Mouse (Mus musculus) heart, postnatal 14 days (tissue): ENCODE data around the gene Sec11a. TPM values are rescaled to one million over a fixed set of nuclear protein-coding genes. Genes with fewer than 3 reads are reported as not detected.

Experiments used
- DNase-seq, 2 experiments: peaks; one replicate each; pipeline ENCODE4 v3.0.0; 2021 to 2022
- intact Hi-C: fragments of 180-260 bp; cut with DNase I; formaldehyde crosslinking; loops from one replicate; pipeline ENCODE4 v1.15.1; 2025
- total RNA-seq, 2 experiments: library from RNA; stranded (reverse); gene quantifications; 2 replicates each; pipeline ENCODE4 v1.2.3; 2021

The Sec11a gene
- total RNA-seq, 2 experiments from 2014 or later, result 50.2 to 61.5 TPM

- DNase-seq, result no peak
- intact Hi-C loops, result loop anchor here (5.0 kb wide), 2 partner anchors 43 to 88 kb away; partner anchors contain the start of genes Sec11a and Zfp592
Measured at GRCm38 (mm10) chr7:80903625-80904422, 43.8 kb downstream of the Sec11a start.

GRCm38 (mm10) chr7:80901541-80902274, 45.9 kb downstream of the Sec11a start:
- intact Hi-C loops, result loop anchor here (5.0 kb wide), 2 partner anchors 46 to 91 kb away; partner anchors contain the start of genes Sec11a and Zfp592
- no peak for DNase-seq

GRCm38 (mm10) chr7:80900944-80901501, 46.6 kb downstream of the Sec11a start, which contains the start of gene Wdr73:
TSS of gene Wdr73 (minus strand) at chr7:80901269.
- DNase-seq, result peak; percentile 92 to 95
- intact Hi-C loops, result loop anchor here (5.0 kb wide), 2 partner anchors 46 to 91 kb away; partner anchors contain the start of genes Sec11a and Zfp592

- intact Hi-C loops, result no loop called here
- DNase-seq, result no peak
Measured at GRCm38 (mm10) chr7:80897721-80898120, 49.9 kb downstream of the Sec11a start.

- intact Hi-C loops, result no loop called here
Measured at GRCm38 (mm10) chr7:80897134-80897533, 50.4 kb downstream of the Sec11a start.

GRCm38 (mm10) chr7:80894815-80895519, 52.6 kb downstream of the Sec11a start:
- no peak for DNase-seq
- intact Hi-C loops, result no loop called here

More at GRCm38 (mm10) chr7:80897134-80897533, 50.4 kb downstream of the Sec11a start:
- DNase-seq, result no peak

- no peak for DNase-seq
- intact Hi-C loops, result no loop called here
Measured at GRCm38 (mm10) chr7:80894196-80894595, 53.4 kb downstream of the Sec11a start.

- intact Hi-C loops, result no loop called here
- no peak for DNase-seq
Measured at GRCm38 (mm10) chr7:80893753-80894129, 53.8 kb downstream of the Sec11a start.

- intact Hi-C loops, result no loop called here
- no peak for DNase-seq
Measured at GRCm38 (mm10) chr7:80893086-80893752, 54.4 kb downstream of the Sec11a start.

GRCm38 (mm10) chr7:80889841-80890241, 57.7 kb downstream of the Sec11a start:
- DNase-seq, result no peak
- intact Hi-C loops, result no loop called here

GRCm38 (mm10) chr7:80889021-80889511, 58.5 kb downstream of the Sec11a start:
- intact Hi-C loops, result no loop called here
- peak; percentile 70 to 75 for DNase-seq

GRCm38 (mm10) chr7:80888595-80888994, 59.0 kb downstream of the Sec11a start:
- DNase-seq, result no peak
- intact Hi-C loops, result no loop called here

GRCm38 (mm10) chr7:80885666-80886065, 61.9 kb downstream of the Sec11a start:
- intact Hi-C loops, result loop anchor here (2.0 kb wide), 1 partner anchor 269 kb away; no protein-coding TSS in a partner anchor
- DNase-seq, result no peak

GRCm38 (mm10) chr7:80882830-80883505, 64.6 kb downstream of the Sec11a start:
- DNase-seq, result peak in 1 of 2 experiments; percentile 48
- intact Hi-C loops, result no loop called here

GRCm38 (mm10) chr7:80875727-80876126, 71.9 kb downstream of the Sec11a start:
- DNase-seq, result no peak
- intact Hi-C loops, result no loop called here

GRCm38 (mm10) chr7:80873631-80874030, 73.9 kb downstream of the Sec11a start:
- no peak for DNase-seq
- intact Hi-C loops, result no loop called here

- DNase-seq, result no peak
- intact Hi-C loops, result no loop called here
Measured at GRCm38 (mm10) chr7:80873038-80873437, 74.5 kb downstream of the Sec11a start.

GRCm38 (mm10) chr7:80868686-80869085, 78.9 kb downstream of the Sec11a start:
- intact Hi-C loops, result no loop called here
- no peak for DNase-seq
